ENCODE assay signal across 22 mouse cellular contexts in genomic region chr6:24564081-24564480, GRCm38 (mm10). TPM values are rescaled to one million over a fixed set of nuclear protein-coding genes. Genes with fewer than 3 reads are reported as not detected.
DNase-seq lines count a peak whose midpoint lies in the region; ATAC-seq and TF ChIP-seq lines count a peak whose summit lies in the region.
"Had no signal": no experiment of that assay in that cellular context is flagged by ENCODE, and none has a peak within 500 bp of the region (broad histone marks: within the 10 kb centered on the region; RNA-seq: fewer than 3 reads in every experiment).

No protein-coding gene starts in this region.

- no peak for TF ChIP-seq EP300 in stomach, postnatal 0 days (optimal IDR thresholded peaks at IDR 0.05)

- TF ChIP-seq CTCF in stomach, postnatal 0 days (IDR thresholded peaks at IDR 0.05; ENCODE audit: low read depth) = no peak

- WGBS in stomach, postnatal 0 days = 67% methylated on average over 9 of the region's 9 CpGs

- no peaks in the 10 kb centered on the region for H3K4me1 ChIP-seq in stomach, postnatal 0 days (replicated peaks; ENCODE audit: control insufficient read depth, insufficient read depth)
- H3K4me1 ChIP-seq: embryonic facial prominence, embryonic 12.5 days; heart, embryonic 10.5 days; limb, embryonic 12.5 days; liver, embryonic 13.5 days had no signal

- no peak for ATAC-seq in stomach, postnatal 0 days (ENCODE audit: low FRiP score, low TSS enrichment)
- ATAC-seq: hindbrain, embryonic 16.5 days; intestine, postnatal 0 days had no signal

- no peak overlapping the region for H3K4me2 ChIP-seq in stomach, postnatal 0 days (replicated peaks; ENCODE audit: low read depth)
- H3K4me2 ChIP-seq: embryonic facial prominence, embryonic 12.5 days; limb, embryonic 12.5 days; liver, embryonic 13.5 days had no signal

- H3K4me3 ChIP-seq in stomach, postnatal 0 days (ENCODE audit: low read depth, low read length) = no peak overlapping the region
- H3K4me3 ChIP-seq: embryonic facial prominence, embryonic 12.5 days; heart, embryonic 10.5 days; left cerebral cortex, adult 2 months; limb, embryonic 12.5 days; liver, embryonic 13.5 days had no signal

- DNase-seq in left cerebral cortex, postnatal 4 days = peak; percentile 30
- no peak for DNase-seq in left cerebral cortex, postnatal 36 days (ENCODE audit: low spot score in 2 of 2)
- peak; percentile 35 for DNase-seq in cerebellum, adult 11-12 months
- DNase-seq in cerebellum, postnatal 10 days = peak; percentile 60 to 76
- peak; percentile 47 to 48 for DNase-seq in layer of hippocampus, postnatal 10 days (ENCODE audit: low spot score in 2 of 2)
- no peak for DNase-seq in retina, postnatal 1 day
- DNase-seq in stomach, postnatal 0 days (ENCODE audit: low spot score) = no peak
- DNase-seq: gastrocnemius, postnatal 10 days; heart, postnatal 14 days; kidney, postnatal 14 days; liver, embryonic 13.5 days; midbrain, embryonic 14.5 days; thymus, postnatal 14 days had no signal

- H3K9ac ChIP-seq in stomach, postnatal 0 days (ENCODE audit: low read length) = no peak overlapping the region
- H3K9ac ChIP-seq: embryonic facial prominence, embryonic 12.5 days; limb, embryonic 12.5 days; liver, embryonic 13.5 days had no signal

- no peaks in the 10 kb centered on the region for H3K27me3 ChIP-seq in stomach, postnatal 0 days (ENCODE audit: control insufficient read depth, insufficient read depth, low read length)
- H3K27me3 ChIP-seq: embryonic facial prominence, embryonic 12.5 days; limb, embryonic 12.5 days; liver, embryonic 13.5 days had no signal

- no peaks in the 10 kb centered on the region for H3K9me3 ChIP-seq in stomach, postnatal 0 days (ENCODE audit: control insufficient read depth, low read length)
- H3K9me3 ChIP-seq: embryonic facial prominence, embryonic 12.5 days; G1E; heart, embryonic 10.5 days; limb, embryonic 12.5 days; liver, embryonic 13.5 days had no signal

- intact Hi-C loops in left cerebral cortex, postnatal 4 days (cut with DNase I) = no loop called here
- intact Hi-C loops in left cerebral cortex, postnatal 36 days (cut with DNase I) = no loop called here

- H3K36me3 ChIP-seq in stomach, postnatal 0 days (ENCODE audit: control insufficient read depth, insufficient read depth, low read length) = no peaks in the 10 kb centered on the region
- H3K36me3 ChIP-seq: embryonic facial prominence, embryonic 12.5 days; G1E; heart, embryonic 10.5 days; limb, embryonic 12.5 days; liver, embryonic 13.5 days had no signal

- no peak overlapping the region for H3K27ac ChIP-seq in stomach, postnatal 0 days (replicated peaks)
- H3K27ac ChIP-seq: embryonic facial prominence, embryonic 12.5 days; heart, embryonic 10.5 days; left cerebral cortex, adult 2 months; limb, embryonic 12.5 days; liver, embryonic 13.5 days had no signal

RNA-seq across cellular contexts. Expression of gene Lmod2, which starts 33.5 kb away (rescaled TPM):
- not detected for total RNA-seq in left cerebral cortex, postnatal 4 days (2021)
- not detected for total RNA-seq in left cerebral cortex, postnatal 36 days (2021)
- not detected for total RNA-seq in layer of hippocampus, postnatal 10 days (2021)
- polyA plus RNA-seq in stomach, postnatal 0 days (2015; fragmentation: Nextera tagmentation; extraction: Ambion mirVana) = 0.10 TPM in 1 of 2 replicates, not detected in the other
- total RNA-seq: common myeloid progenitor, adult 5-6 weeks; left cerebral cortex, adult 2 months; neutrophil, adult 5-6 weeks had no signal
- polyA plus RNA-seq: G1E; hindbrain, embryonic 16.5 days; intestine, postnatal 0 days; limb, embryonic 12.5 days; midbrain, embryonic 14.5 days had no signal

RNA-seq across cellular contexts. Expression of gene Asb15, which starts 36.1 kb away (rescaled TPM):
- total RNA-seq in left cerebral cortex, postnatal 4 days (2021) = not detected
- total RNA-seq in left cerebral cortex, postnatal 36 days (2021) = not detected
- total RNA-seq in layer of hippocampus, postnatal 10 days (2021) = not detected
- 0.04 and 0.06 TPM in 2 replicates for polyA plus RNA-seq in stomach, postnatal 0 days (2015; fragmentation: Nextera tagmentation; extraction: Ambion mirVana)
- total RNA-seq: common myeloid progenitor, adult 5-6 weeks; left cerebral cortex, adult 2 months; neutrophil, adult 5-6 weeks had no signal
- polyA plus RNA-seq: embryonic facial prominence, embryonic 12.5 days; G1E; heart, embryonic 10.5 days; intestine, postnatal 0 days; limb, embryonic 12.5 days; liver, embryonic 13.5 days; midbrain, embryonic 14.5 days had no signal

RNA-seq across cellular contexts. Expression of gene Ndufa5, which starts 36.3 kb away (rescaled TPM):
- 100 to 1,000 TPM; 182 to 193 TPM for total RNA-seq in left cerebral cortex, postnatal 4 days (2021)
- 100 to 1,000 TPM; 247 to 273 TPM for total RNA-seq in left cerebral cortex, postnatal 36 days (2021)
- 100 to 1,000 TPM; 311 to 320 TPM for total RNA-seq in layer of hippocampus, postnatal 10 days (2021)
- 414 and 442 TPM in 2 replicates for polyA plus RNA-seq in stomach, postnatal 0 days (2015; fragmentation: Nextera tagmentation; extraction: Ambion mirVana)

RNA-seq across cellular contexts. Expression of gene Iqub, which starts 49.2 kb away (rescaled TPM):
- total RNA-seq in left cerebral cortex, postnatal 4 days (2021) = under 1 TPM; 0.50 to 0.54 TPM
- total RNA-seq in left cerebral cortex, postnatal 36 days (2021) = 1 to 10 TPM; 1.5 to 2.6 TPM
- 1 to 10 TPM; 1.1 to 1.3 TPM for total RNA-seq in layer of hippocampus, postnatal 10 days (2021)
- polyA plus RNA-seq in stomach, postnatal 0 days (2015; fragmentation: Nextera tagmentation; extraction: Ambion mirVana) = not detected in 2 replicates
- total RNA-seq: common myeloid progenitor, adult 5-6 weeks; neutrophil, adult 5-6 weeks had no signal
- polyA plus RNA-seq: G1E; liver, embryonic 13.5 days had no signal

Comparison
In these comparisons a context has a peak if more than half of its experiments do, and no peak if none do; other contexts are left out.
1. DNase-seq: peak in left cerebral cortex, postnatal 4 days (single experiment), cerebellum, adult 11-12 months (single experiment), cerebellum, postnatal 10 days (2 of 2) and layer of hippocampus, postnatal 10 days (2 of 2); none in left cerebral cortex, postnatal 36 days (0 of 2), retina, postnatal 1 day (single experiment) and stomach, postnatal 0 days (single experiment).